Mouse (Mus musculus) right cerebral cortex, postnatal 10 days (tissue): ENCODE measurements at regions not wholly inside any gene's neighbourhood (a gene's known extent, or its start where the extent isn't known, plus 50 kb on each side); places are given as distances from the start of the nearest gene placed in this dataset.

Experiments used
- DNase-seq, 2 experiments: peaks; one replicate each; pipeline ENCODE4 v3.0.0; 2021; ENCODE audit warnings: low spot score in 2 of 2

DNA sequence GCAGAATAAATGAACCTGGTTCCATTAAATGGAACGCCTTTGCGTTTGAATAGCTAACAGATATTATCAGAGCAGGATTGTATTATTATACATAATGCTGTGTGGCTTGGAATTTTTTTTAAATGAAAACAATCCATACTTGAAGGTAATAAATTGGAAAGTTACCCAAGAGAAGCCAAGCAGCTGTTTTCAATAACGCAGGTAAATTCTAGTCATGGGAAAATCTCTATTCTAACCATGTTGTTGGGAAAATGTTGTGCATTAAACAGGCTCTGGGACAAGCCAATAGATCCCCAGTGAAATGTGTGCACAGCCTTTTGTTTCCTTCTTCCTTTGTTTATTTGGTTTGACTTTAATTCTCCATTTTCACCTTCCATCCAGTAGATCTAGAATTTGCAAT lies 128.6 kb upstream of the Mmadhc start:
- DNase-seq: no peak

DNA sequence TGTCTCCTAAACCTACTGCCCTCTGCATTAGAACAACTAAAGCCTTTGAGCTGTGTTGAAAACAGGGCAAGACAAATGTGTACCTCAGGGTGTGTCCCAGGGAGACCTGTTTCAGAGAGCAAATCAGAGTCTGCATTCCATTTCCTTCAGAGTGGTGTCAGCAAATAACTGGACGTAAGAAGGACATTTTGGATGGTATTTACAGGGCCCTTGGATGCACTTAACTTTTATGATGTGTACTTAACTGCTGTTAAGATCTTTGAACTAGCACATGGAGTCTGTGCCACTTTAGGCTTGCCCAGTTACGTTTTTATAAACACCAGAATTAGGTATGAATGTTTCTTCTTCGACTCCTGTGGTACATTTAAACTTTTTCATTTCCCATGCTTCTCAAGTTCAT lies 123.0 kb upstream of the Mmadhc start:
- DNase-seq: no peak

GRCm38 (mm10) chr2:50417643-50418042 lies 121.0 kb upstream of the Mmadhc start:
- no peak for DNase-seq

DNA sequence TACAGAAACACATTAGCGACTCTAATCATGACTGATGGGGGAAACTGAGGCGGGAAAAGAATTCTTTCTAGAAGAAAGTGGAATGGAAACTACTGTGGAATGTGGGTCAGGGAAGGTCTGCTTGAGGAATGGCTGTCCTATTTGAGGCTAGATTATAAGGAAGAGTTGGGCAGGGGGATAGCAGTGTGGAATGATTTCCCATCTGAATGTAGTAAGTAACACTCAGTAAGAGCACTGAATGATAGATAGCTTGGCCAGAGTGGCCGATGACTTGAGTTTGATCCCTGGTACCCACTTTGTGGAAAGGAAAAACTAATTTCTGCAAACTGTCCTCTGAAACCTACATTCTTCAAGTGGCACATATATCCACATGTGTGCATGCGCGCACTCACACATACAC lies 120.5 kb upstream of the Mmadhc start:
- no peak for DNase-seq

DNA sequence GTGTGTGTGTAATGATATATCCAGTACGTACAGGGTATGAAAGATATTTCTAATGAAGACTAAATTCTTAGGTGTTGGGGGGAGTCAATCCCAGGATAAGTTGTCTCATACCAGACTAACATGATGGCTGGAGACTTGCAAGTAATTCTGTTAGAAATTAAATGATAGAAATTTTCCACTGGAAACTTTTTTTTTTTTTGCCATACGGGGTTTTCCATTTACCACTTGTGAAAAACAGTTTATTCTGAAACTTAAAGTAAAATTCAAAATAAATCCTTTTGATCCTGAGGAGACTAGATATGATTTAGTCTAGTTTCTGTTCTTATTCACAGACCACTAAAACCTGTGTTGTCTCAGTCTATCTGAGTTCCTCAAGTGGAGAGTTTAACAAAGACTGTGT lies 119.5 kb upstream of the Mmadhc start:
- DNase-seq: no peak

GRCm38 (mm10) chr2:50405932-50406331 lies 109.3 kb upstream of the Mmadhc start:
- DNase-seq: no peak

DNA sequence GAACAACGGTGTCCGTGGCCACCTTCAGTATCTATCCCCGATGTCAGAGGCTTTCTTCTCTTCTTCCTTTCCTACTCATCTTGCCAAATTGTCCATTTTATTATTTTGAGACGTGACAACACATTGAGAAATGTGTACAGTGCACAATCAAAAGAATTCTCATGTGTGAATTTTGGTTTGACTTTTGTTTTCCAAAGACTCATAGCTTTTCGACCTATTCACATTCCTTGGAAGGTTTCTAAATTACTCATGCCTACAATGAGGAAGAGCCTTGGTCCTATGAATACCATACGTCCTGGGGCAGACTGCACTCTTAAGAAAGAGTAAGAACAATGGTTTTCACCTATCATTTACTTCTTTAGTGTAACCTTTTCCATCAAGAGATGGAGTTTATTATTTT lies 106.5 kb upstream of the Mmadhc start:
- DNase-seq: no peak

DNA sequence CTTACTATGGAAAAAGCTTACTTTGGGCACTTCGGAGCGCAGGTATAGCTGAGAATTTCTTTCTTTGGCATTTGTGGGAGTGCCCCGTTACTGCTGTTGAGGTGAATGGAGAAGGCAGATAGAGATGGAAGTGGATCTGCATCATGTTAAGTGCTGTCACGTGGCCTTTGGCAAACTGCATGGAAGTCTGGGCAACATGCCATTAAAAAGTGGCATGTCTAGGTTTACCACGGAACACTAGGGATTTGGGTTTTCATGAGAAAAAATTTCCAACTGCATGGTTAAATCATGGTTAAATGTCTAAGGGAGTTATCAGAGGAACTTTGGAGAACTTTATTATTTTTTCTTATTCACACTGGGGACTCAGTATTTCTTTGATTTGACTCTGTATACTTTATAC lies 102.0 kb upstream of the Mmadhc start:
- no peak for DNase-seq

DNA sequence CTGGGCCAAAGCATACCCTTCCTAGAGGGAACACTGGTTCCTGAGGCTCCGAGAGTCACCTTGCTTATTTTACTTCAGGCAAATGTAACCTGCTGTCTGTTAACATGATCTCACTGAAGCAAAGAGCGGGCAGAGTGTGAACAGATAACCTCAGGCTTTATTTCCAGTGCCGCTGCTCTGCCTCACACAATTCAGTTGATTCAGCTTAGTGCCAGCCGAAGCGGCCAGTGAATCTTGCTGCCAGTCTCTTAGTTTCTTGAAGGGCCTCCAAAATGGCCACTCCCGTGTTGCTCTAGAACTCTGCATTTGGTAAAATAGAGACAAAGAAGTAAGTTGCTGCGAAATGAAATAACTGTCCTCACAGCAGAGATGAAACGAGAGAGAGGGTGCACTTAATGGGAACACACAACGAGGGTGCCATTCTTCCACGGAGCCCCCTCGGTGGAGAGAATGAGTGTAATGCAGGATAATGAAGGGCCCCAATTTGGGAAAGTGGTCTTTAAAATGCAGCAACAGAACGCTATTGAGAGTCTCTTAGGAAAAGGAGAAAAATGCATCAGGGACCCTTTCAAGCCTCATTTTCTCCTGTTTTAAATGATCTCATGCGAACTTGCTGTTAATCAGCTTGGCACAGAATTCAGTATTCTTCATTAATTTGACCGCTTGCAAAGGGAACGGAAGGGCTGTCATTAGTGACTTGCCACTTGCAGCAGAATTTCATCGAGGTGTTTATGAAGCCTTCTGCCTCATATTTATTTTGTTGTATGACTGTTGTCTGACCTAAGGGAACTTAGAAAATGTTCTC lies 81.2 kb upstream of the Mmadhc start:
- DNase-seq: no peak

DNA sequence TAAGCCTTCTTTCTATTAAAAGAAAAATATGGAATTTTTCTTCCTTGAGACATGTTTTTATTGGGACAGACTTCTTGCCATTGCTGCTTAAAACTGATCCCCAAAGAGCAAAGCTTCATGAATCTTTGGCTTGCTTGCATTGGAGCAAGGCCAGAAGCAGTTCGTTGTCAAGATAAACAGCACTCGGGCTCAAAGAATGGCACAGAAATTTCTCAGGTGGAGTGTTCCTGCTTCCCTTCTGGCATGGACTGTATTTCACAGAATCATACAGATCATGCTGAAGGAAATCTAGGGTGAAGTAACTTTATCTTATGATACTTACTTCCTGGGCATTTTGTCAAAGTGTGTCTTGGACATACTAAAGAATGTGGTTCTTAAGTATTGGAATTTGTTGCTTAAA lies 77.0 kb upstream of the Mmadhc start:
- no peak for DNase-seq

DNA sequence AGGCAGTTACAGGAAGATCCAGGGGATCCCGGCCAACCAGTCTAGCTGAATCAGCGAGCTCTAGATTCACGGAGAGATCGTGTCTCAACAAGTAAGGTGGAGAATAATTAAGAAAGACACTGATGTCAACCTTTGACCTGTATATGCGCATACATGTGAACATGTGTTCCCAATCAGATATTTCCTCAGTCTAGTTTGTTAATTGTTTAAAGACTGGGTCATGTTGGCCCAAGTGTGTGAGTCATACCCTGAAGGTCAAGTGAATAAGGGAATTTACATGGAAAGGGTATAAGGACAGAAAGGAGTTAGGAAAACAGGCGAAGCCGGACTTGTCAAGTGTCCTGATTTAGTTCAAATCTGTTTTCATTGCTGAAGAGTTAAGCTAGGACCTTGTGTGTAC lies 76.4 kb upstream of the Mmadhc start:
- DNase-seq: no peak

DNA sequence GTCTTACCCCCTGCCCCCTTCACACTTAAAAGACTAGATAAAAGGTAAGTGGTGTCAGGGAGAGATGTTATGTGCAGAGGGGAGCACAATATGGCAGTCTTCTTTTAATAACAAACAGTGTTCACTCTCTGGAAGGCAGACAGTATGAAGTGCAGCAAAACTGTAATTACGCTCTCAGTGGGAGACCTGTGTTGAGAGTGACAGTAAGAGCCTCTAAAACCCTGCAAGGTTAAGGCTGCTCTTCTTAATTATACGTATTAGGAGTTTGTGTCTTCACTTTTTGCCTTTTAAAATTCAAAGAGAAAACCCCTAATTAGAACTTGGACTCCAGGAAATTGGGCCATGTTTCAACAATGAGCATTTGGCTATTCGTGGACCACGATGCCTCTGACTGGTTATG lies 72.2 kb upstream of the Mmadhc start:
- DNase-seq: no peak

DNA sequence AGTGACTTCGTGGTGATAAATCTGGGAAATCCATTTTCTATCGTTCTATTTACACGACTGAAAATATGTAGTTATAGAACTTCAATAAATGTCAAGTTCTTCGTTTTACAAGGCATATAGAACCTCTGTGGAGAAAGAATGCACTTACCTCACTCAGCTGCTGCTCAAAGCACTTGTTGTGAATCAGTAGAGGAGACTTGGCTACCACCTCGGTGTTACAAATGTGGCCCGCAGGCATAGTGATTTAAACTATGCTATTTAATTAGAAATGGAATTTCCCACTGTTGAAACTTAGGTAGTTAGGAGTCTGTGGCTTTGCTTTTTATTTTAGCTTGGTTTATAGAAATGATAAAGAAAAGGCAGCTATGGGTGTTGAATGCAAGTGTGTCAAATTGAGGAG lies 71.8 kb upstream of the Mmadhc start:
- no peak for DNase-seq

- DNase-seq: no peak
Measured at GRCm38 (mm10) chr2:50365221-50365620, 68.6 kb upstream of the Mmadhc start.

GRCm38 (mm10) chr2:50356089-50356488 lies 59.5 kb upstream of the Mmadhc start:
- DNase-seq: no peak

DNA sequence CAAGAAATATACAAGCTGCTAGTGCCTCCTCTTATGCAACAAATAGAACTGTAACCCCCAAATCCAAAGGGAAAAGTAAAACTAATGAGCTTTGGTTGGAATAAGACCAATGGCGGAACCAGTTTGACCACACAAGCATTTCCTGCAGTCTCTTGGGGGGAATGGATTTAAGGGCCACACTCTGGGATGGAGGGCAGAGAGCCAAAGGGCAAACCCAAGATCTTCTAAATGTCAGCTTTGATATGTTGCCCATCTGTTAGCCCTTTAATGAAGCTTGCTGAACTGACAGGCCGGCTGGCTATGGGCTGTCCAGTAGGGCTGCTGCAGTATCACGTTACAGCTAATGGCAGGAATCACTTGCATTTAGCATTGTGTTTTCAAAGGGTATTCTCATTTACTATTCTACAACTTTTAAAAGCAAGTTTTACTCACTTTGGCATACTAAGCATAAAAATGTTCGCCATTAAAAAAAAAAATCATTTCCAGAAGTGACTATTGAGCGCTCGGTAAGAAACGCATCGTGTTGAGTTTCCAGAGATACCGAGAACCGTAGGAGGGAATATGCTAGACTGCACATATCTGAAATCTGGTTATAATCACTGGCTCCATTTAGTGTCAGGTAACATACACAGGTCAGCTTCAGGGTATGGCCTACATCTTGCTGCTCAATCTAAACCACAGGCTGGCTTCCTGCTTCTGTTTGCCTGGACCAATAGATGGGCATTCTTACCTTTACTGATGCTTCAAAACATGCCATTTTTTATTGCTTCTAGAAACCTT lies 51.1 kb upstream of the Mmadhc start:
- no peak for DNase-seq
